Mouse (Mus musculus) inflammation-experienced regulatory T-cells, adult 6 months (primary cell): ENCODE data around the gene Urad. TPM values are rescaled to one million over a fixed set of nuclear protein-coding genes. Genes with fewer than 3 reads are reported as not detected.

ENCODE experiments used
- polyA plus RNA-seq, 3 experiments: library from polyadenylated mRNA; unstranded; fragments of 100-300 nt; shearing (Covaris generic); gene quantifications; one replicate each; pipeline ENCODE4 v1.2.1; 2017

Urad gene
- polyA plus RNA-seq, 3 experiments from 2014 or later = not detected

Other genes starting within 250 kb of the Urad start
- 10 to 100 TPM; 21.4 to 30.5 (median 28.0) TPM for gene Lnx2, start 245.9 kb downstream of the Urad start, polyA plus RNA-seq
- 100 to 1,000 TPM; 137 to 194 (median 168) TPM for gene Polr1d, start 245.4 kb downstream of the Urad start, polyA plus RNA-seq
- not detected for gene Gsx1, start 133.7 kb downstream of the Urad start, polyA plus RNA-seq
- not detected for gene Pdx1, start 52.5 kb downstream of the Urad start, polyA plus RNA-seq
- gene Cdx2, start 15.2 kb downstream of the Urad start, polyA plus RNA-seq = not detected
- under 1 TPM in 1 of 3 experiments, not detected in 2; 0.38 TPM for gene Flt3, start 78.0 kb upstream of the Urad start, polyA plus RNA-seq
- 100 to 1,000 TPM; 147 to 215 (median 207) TPM for gene Pan3, start 107.7 kb upstream of the Urad start, polyA plus RNA-seq